7 mouse cellular contexts compared by ENCODE assay signal in genomic region chr4:105004649-105005048, GRCm38 (mm10).
DNase-seq lines count a peak whose midpoint lies in the region; ATAC-seq and TF ChIP-seq lines count a peak whose summit lies in the region.
"Not testable (repeated sequence)": the region's sequence is repeated elsewhere in the genome, so short reads cannot be mapped to it uniquely, and the experiment has no call there.

No protein-coding gene starts in this region.

- 79% methylated on average over 12 of the region's 12 CpGs for WGBS in heart, adult 2 months
- 90% methylated on average over 11 of the region's 12 CpGs for WGBS in kidney, postnatal 0 days
- WGBS in liver, postnatal 0 days (ENCODE audit: insufficient replicate concordance): 84% methylated on average over 12 of the region's 12 CpGs

- H3K4me1 ChIP-seq in MEL (ENCODE audit: control insufficient read depth in 1 of 2, insufficient read depth in 2 of 2, low read length in 2 of 2): peaks cover 2 to 17% of the 10 kb centered on the region in 2 experiments
- not testable (repeated sequence) for H3K4me1 ChIP-seq in heart, adult 2 months (ENCODE audit: control insufficient read depth, insufficient read depth, low read length); kidney, postnatal 0 days (replicated peaks; ENCODE audit: insufficient read depth, low read length); liver, postnatal 0 days (ENCODE audit: insufficient read depth)

- H3K4me2 ChIP-seq in kidney, postnatal 0 days (ENCODE audit: low read length); liver, postnatal 0 days (ENCODE audit: low read depth, low read length): not testable (repeated sequence)

- H3K79me2 ChIP-seq in C2C12 (ENCODE audit: control insufficient read depth, insufficient read depth); MEL (ENCODE audit: control insufficient read depth, insufficient read depth, low read length, poor library complexity); heart, adult 2 months (replicated peaks; ENCODE audit: control insufficient read depth, insufficient read depth, low read length): not testable (repeated sequence)

- H3K4me3 ChIP-seq in C2C12 (ENCODE audit: insufficient read depth, poor library complexity, severe bottlenecking); heart, adult 2 months; kidney, postnatal 0 days (replicated peaks; ENCODE audit: low read depth, low read length); liver, postnatal 0 days (ENCODE audit: low read depth, low read length): not testable (repeated sequence)
- peak overlapping the region in 1 of 2 experiments; percentile 10; a peak in 1 of 4 replicates for H3K4me3 ChIP-seq in MEL (ENCODE audit: control insufficient read depth in 1 of 2, insufficient read depth in 1 of 2, low read depth in 2 of 2, low read length in 2 of 2)

- peak; percentile 47 for TF ChIP-seq RAD21 in MEL (IDR thresholded peaks at IDR 0.05; ENCODE audit: low read depth, low read length)

- not testable (repeated sequence) for H3K79me3 ChIP-seq in C2C12 (ENCODE audit: low read depth)

- intact Hi-C loops in heart, adult 2 months (cut with DNase I): loop anchor here (5.0 kb wide), 1 partner anchor 92 kb away; the partner anchor contains the start of gene Fyb2

- peak overlapping the region; percentile 80 for H3K27ac ChIP-seq in MEL (ENCODE audit: control insufficient read depth, low read depth, low read length)
- not testable (repeated sequence) for H3K27ac ChIP-seq in heart, adult 2 months; kidney, postnatal 0 days; liver, postnatal 0 days (ENCODE audit: low read depth)

- not testable (repeated sequence) for ATAC-seq in kidney, postnatal 0 days (replicated peaks; ENCODE audit: low FRiP score, low read depth); liver, postnatal 0 days

- TF ChIP-seq EP300 in MEL (IDR thresholded peaks at IDR 0.05; ENCODE audit: low read depth in 1 of 2, low read length in 2 of 2): 0 out of 4 replicates have a peak, but pooled peaks of 1 of the 2 experiments have one; percentile 19
- TF ChIP-seq EP300 in heart, adult 2 months (IDR thresholded peaks at IDR 0.05; ENCODE audit: insufficient read depth, low read depth, low read length); liver, postnatal 0 days (IDR thresholded peaks at IDR 0.05; ENCODE audit: low read depth): not testable (repeated sequence)

- peak; percentile 79 for DNase-seq in MEL (ENCODE audit: low read depth, low spot score)
- peak; percentile 19 to 20 for DNase-seq in cerebellum, postnatal 10 days
- DNase-seq in heart, adult 2 months; kidney, postnatal 0 days (ENCODE audit: low spot score); liver, postnatal 0 days: not testable (repeated sequence)
- peak; percentile 6 for DNase-seq in ovary, postnatal 36 days (ENCODE audit: low spot score)

- not testable (repeated sequence) for H3ac ChIP-seq in C2C12 (ENCODE audit: control insufficient read depth, insufficient read length, low read depth)

- not testable (repeated sequence) for H3K9me3 ChIP-seq in MEL (replicated peaks; ENCODE audit: insufficient read depth, low read length); kidney, postnatal 0 days (replicated peaks; ENCODE audit: low read length); liver, postnatal 0 days (ENCODE audit: low read length)

- TF ChIP-seq CTCF in C2C12 (IDR thresholded peaks at IDR 0.05; ENCODE audit: control insufficient read depth, insufficient read depth, insufficient read length): peak; percentile 16
- TF ChIP-seq CTCF in MEL (IDR thresholded peaks at IDR 0.05 in 2 of 3, conservative IDR thresholded peaks at IDR 0.05 in 1 of 3; ENCODE audit: control insufficient read depth in 1 of 3, insufficient read depth in 1 of 3, low read depth in 2 of 3, low read length in 3 of 3, poor library complexity in 1 of 3, severe bottlenecking in 1 of 3): peak in 2 of 3 experiments; percentile 69 to 94
- TF ChIP-seq CTCF in heart, adult 2 months (IDR thresholded peaks at IDR 0.05): peak; percentile 47
- TF ChIP-seq CTCF in kidney, postnatal 0 days (IDR thresholded peaks at IDR 0.05; ENCODE audit: low read depth): peak; percentile 70
- TF ChIP-seq CTCF in liver, postnatal 0 days (IDR thresholded peaks at IDR 0.05; ENCODE audit: low read depth): peak; percentile 54

- H3K36me3 ChIP-seq in C2C12 (ENCODE audit: control insufficient read depth, insufficient read depth); heart, adult 2 months (ENCODE audit: control insufficient read depth, insufficient read depth, low read length); kidney, postnatal 0 days (ENCODE audit: insufficient read depth, low read length); liver, postnatal 0 days (replicated peaks; ENCODE audit: insufficient read depth, low read length): not testable (repeated sequence)
- H3K36me3 ChIP-seq in MEL (ENCODE audit: control insufficient read depth in 1 of 2, insufficient read depth in 2 of 2, low read length in 2 of 2): peaks cover 0 to 19% of the 10 kb centered on the region in 2 experiments; a peak in 2 of 4 replicates

- not testable (repeated sequence) for H3K27me3 ChIP-seq in C2C12 (ENCODE audit: control insufficient read depth, insufficient read depth, insufficient read length); MEL (ENCODE audit: control insufficient read depth in 1 of 2, insufficient read depth in 2 of 2, low read length in 2 of 2); heart, adult 2 months (ENCODE audit: control insufficient read depth, insufficient read depth, low read length); kidney, postnatal 0 days (ENCODE audit: insufficient read depth, low read length); liver, postnatal 0 days (ENCODE audit: insufficient read depth, low read length)

- not testable (repeated sequence) for H3K9ac ChIP-seq in MEL (ENCODE audit: control insufficient read depth, low read depth, low read length, poor library complexity, severe bottlenecking); heart, adult 2 months (ENCODE audit: low read depth, low read length); kidney, postnatal 0 days (ENCODE audit: low read depth, low read length); liver, postnatal 0 days (replicated peaks)

- not testable (repeated sequence) for TF ChIP-seq POLR2A in MEL (IDR thresholded peaks at IDR 0.05; ENCODE audit: control insufficient read depth in 1 of 2, insufficient read depth in 1 of 2, low read depth in 1 of 2, low read length in 2 of 2, poor library complexity in 1 of 2); heart, adult 2 months (IDR thresholded peaks at IDR 0.05; ENCODE audit: insufficient read depth, low read depth, low read length)

TF ChIP-seq in MEL, 35 proteins besides CTCF, POLR2A, EP300 and RAD21:
- TF ChIP-seq NRF1 (IDR thresholded peaks at IDR 0.05; ENCODE audit: insufficient read depth, low read depth, low read length, poor library complexity, severe bottlenecking): peak; percentile 19; the same call in 1 of the 2 replicates
- peak; percentile 70 for TF ChIP-seq SMC3 (IDR thresholded peaks at IDR 0.05; ENCODE audit: low read depth, low read length)

Comparison
In these comparisons a context has a peak if more than half of its experiments do, and no peak if none do; other contexts are left out.
1. CTCF ChIP-seq: peak in every context shown above with its lines; median percentile 82 in MEL; 70 in kidney, postnatal 0 days; 54 in liver, postnatal 0 days; 47 in heart, adult 2 months; 16 in C2C12.